Mouse (Mus musculus) ovary, postnatal 10 days (tissue): ENCODE measurements around the gene Fgf15.

ENCODE experiments used
- DNase-seq: peaks from one replicate; pipeline ENCODE4 v3.0.0; 2022; ENCODE audit warnings: low spot score

The Fgf15 gene

GRCm38 (mm10) chr7:144896294-144897218, at the start of gene Fgf15:
Gene Fgf15 (plus strand): TSS chr7:144896531.
- DNase-seq = no peak

DNA sequence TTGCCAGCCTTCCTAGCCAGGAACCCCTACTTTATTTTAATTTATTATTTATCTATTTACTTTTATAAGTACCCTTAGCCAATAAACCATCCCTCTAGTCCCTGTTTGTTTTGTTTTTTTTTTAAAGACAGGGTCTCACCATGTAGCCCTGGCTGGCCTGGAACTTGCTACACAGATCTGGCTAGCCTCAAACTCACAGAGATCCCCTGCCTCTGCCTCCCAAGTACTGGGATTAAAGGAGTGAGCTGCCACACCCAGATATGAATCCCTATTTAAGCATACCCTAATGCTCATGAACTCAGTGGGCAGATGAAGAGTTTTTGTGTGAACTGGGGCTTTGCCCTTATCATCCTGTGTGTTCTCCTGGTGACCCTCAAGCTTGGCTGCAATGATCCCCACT, 49.3 kb upstream of the Fgf15 start, which contains the start of gene Fgf4:
TSS of gene Fgf4 (plus strand) at position 301 of the 400 bp plus-strand sequence.
- no peak for DNase-seq

DNA sequence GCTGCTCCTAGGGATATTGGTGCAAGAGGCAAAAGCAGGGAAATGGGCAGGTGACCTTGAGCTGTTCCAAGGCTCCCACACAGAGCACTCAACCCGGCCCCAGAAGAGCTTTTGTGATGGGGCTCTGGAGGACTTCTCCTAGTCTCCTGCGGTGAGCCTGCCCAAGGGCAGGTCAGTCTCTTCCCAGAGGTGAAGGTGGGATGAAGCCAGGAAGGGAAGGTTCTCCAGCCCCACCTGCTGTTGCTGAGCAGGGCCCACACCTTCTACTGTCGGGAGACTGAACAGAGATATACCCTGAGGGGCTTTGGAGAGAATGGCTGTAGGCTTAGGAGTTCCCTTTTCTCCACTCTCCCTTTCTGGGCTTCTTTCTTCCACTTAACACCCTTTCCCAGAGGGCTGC, 45.0 kb upstream of the Fgf15 start:
- DNase-seq = no peak

GRCm38 (mm10) chr7:144854966-144855365, 41.4 kb upstream of the Fgf15 start:
- no peak for DNase-seq

DNA sequence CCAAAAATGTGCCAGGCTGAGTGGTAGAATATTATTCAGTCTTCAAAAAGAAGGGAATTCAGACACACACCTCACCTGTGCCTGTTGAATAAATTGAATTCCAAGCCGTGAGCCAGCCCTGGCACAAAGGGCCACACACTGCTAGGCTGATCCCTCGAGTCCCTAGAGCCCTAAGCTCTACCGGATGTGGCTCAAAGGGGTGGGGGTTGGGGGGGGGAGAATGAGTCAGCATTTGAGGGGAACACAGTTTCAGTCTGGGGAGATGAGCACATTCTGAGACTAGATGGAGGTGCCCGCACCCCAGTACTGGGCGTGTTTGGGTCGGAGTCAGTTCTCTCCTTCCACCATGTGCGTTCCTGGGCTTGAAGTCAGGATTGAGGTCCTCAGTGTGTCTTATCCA, 39.2 kb upstream of the Fgf15 start:
- no peak for DNase-seq

- DNase-seq = no peak
These were observed 38.4 kb upstream of the Fgf15 start for GRCm38 (mm10) chr7:144857826-144858342.

- no peak for DNase-seq
These were observed 37.6 kb upstream of the Fgf15 start for GRCm38 (mm10) chr7:144858702-144859101.

DNA sequence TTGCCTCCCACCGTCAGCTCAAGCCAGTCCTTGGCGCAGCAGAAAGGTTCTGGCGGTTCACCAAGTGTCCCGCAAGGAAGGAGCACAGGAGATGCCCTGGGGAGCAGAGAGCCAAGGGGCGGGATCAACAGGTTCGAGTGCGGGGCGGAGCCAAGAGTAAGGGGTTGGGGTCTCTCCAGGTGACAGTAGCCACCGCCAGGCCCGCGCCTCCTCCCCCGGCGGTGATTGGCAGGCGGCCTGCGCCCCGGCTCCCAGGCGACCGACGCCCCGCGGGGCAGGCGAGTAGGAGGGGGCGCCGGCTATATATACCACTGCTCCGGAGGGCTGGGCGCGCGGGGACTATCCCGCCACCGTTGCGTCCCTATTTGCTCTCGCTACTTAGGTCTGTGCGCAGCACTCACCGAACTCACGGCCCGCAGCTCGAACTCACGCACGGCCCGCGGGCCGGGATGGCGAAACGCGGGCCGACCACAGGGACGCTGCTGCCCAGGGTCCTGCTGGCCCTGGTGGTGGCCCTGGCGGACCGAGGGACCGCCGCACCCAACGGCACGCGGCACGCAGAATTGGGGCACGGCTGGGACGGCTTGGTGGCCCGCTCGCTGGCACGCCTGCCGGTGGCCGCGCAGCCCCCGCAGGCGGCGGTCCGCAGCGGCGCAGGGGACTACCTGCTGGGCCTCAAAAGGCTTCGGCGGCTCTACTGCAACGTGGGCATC, 35.1 kb upstream of the Fgf15 start:
- no peak for DNase-seq

GRCm38 (mm10) chr7:144861769-144862070, 34.6 kb upstream of the Fgf15 start:
- no peak for DNase-seq

- no peak for DNase-seq
These were observed 34.2 kb upstream of the Fgf15 start for GRCm38 (mm10) chr7:144862126-144862525.

GRCm38 (mm10) chr7:144862712-144863111, 33.6 kb upstream of the Fgf15 start:
- DNase-seq = no peak

- no peak for DNase-seq
These were observed 33.1 kb upstream of the Fgf15 start for GRCm38 (mm10) chr7:144863196-144863595.

DNA sequence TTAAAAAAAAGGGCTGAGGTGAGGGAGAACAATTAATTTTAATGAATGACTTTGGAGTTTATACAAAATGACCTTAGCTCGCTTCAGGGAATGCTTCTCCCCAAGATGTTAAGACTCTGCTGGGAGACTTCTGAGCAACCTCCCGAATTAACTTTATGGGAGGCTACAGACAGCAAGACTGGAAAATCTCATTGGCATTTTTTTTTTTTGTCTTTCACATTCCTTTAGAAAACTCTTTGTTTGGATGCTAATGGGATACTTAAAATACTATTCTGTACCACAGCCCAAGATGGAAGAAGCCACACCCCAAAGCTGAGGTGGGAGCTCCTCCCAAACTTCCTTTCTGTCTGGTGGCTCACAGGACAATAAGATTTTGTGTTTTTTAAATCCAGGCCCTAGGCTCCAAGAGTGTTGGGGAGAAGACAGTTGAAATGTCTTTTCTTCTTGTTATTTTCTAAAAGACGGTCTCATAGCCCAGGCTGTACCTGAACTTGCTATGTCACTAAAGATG, 32.1 kb upstream of the Fgf15 start:
- DNase-seq = no peak

DNA sequence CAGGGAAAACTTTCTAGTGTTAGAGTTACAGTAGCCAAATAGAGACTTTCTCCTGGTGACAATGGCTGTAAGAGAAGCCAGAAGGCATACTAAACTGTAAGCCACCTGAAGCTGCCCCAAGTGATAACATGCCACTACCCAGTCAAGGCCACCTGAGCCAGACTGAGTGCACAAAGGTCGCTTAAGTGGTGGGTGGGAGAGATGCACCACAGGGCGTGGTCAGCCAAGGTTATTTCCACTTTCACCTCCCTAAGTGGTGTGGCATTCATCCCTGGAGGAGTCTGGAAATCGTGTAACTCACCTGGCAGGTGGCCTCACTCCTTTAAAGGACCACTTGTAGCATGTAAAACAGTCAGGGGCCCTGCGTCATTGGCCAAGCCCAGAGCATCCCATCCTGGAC, 29.2 kb upstream of the Fgf15 start:
- no peak for DNase-seq

DNA sequence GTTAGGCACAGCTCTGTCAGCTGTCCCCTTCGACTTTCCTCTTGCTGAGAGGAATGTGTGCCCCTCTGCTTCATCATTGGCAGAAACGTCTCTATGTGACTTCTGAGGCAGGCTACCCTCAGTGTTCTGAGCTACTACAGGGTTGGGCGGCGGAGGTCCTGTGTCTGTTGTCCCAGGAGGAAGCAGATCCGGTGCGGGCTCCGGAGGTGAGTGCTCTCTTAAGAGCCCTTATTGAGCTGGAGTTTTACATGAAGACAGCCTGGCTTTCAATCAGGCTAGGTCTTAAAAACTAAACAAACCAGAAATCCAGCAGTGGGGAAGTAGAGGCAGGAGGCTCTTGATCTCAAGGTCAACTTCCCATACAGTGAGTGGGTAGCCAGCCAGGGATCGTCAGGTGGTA, 28.7 kb upstream of the Fgf15 start:
- no peak for DNase-seq

- DNase-seq = no peak
These were observed 23.9 kb upstream of the Fgf15 start for GRCm38 (mm10) chr7:144872420-144872819.

GRCm38 (mm10) chr7:144873160-144873559, 23.2 kb upstream of the Fgf15 start:
- no peak for DNase-seq

DNA sequence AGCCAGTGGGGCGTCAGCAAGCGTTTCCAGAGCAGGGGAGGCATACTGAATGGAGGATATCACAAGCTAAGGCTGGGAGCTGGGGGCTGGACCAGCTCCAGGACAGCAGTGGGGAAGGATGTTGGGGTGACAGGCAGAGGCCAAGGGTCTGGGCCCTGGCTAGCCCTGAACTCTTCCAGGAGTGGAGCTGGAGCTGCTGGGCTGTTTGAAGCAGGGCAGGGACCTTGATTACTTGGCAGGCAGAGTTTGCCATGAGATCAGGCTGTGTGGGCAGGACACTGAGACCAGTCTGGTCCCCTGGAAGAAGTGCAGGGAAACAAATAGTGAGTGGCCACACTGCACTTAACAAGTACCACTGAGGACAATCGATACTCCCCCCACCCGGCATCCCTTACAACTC, 22.1 kb upstream of the Fgf15 start:
- no peak for DNase-seq

DNA sequence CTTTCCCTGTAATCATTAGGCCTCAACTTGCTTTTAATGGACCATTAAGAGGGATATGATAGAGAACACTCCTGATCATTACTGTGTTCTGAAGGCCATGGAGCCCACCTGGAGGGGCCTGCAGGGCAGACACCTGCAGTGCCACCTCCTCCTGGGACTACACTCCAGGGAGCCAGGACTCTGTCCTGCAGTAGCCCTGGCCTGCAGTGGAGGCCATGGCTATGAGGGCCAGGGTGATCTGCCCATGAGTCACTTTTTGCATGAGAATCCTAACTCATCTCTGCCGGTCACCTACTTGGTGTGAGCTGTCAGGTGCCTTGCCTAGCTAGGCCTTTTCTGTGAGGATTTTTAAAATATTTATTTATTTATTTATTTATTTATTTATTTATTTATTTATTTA, 17.9 kb upstream of the Fgf15 start:
- DNase-seq = no peak

DNA sequence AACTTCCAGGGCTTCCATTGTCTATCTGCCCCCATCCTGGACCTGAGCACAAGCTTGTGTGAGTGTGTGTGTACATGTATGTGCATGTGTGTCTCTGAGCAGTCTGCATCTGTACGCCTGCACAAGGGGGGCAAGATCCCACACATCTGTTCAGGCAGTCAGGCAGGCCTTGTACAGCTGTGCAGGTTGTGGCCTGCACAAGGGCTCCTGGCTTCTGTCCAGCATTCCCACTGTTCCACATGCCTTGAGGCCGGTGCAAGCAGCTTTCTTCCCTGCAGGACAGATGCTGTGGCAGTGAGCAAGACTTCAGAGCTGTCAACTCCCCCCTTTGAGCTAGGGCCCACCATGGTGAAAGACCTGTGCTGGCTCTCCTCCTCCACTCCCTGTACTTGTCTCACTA, 13.2 kb upstream of the Fgf15 start:
- DNase-seq = no peak

DNA sequence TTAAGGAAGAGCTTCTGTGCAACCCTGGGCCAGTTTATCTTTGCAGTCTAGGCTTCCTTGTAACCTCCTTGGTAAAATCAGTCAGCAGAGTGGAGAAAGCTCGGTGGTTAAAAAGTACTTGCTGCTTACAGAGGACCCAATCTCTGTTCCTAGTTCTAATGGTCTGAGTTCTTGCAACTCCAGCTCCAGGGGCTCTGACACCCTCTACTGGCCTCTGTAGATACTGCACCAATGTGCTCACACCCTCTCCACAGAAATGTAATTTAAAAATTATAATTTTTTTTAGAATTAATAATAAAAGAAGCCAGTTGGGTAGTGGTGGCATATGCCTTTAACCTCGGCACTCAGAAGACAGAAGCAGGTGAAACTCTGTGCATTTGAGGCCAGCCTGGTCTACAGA, 8.7 kb upstream of the Fgf15 start:
- DNase-seq = no peak

GRCm38 (mm10) chr7:144888564-144889299, 7.6 kb upstream of the Fgf15 start:
- DNase-seq = no peak
